Mouse (Mus musculus): ENCODE measurements at regions not wholly inside any gene's neighbourhood (a gene's known extent, or its start where the extent isn't known, plus 50 kb on each side); places are given as distances from the start of the nearest gene placed in this dataset.

DNA sequence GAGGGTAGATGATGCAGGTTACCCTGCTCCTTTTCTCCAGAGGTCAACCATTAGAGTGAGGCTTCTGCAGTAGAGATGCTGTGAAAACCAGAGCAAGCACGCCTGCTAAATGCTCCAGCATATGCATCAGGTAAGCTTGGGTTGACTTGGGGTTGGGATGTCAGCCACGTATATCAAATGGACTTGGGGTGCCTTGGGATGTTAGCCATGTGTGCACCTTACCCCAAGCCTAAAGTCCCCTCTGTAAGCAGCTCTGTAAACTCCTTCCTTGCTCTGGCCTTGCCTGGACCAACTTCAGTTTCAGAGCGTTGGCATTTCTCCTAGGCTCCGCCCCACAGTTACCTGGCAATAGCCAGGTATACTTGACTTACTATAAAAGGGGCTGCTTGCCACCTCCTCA is 155.3 kb upstream of the Tmtc1 start:
- no peaks in the 10 kb centered on the region for H3K4me1 ChIP-seq (replicated peaks; ENCODE audit: control insufficient read depth, insufficient read depth)
- H3K27ac ChIP-seq (replicated peaks): no peak overlapping the region
- DNase-seq (ENCODE audit: low spot score): no peak
- H3K4me3 ChIP-seq (ENCODE audit: low read depth, low read length): no peak overlapping the region
- no peak overlapping the region for H3K4me2 ChIP-seq (replicated peaks; ENCODE audit: low read depth)
- ATAC-seq (ENCODE audit: low FRiP score, low TSS enrichment): no peak
- no peak for TF ChIP-seq CTCF (IDR thresholded peaks at IDR 0.05; ENCODE audit: low read depth)
- H3K9me3 ChIP-seq (ENCODE audit: control insufficient read depth, low read length): no peaks in the 10 kb centered on the region
- WGBS: 88% methylated on average over 4 of the region's 4 CpGs
- no peak overlapping the region for H3K9ac ChIP-seq (ENCODE audit: low read length)
- no peaks in the 10 kb centered on the region for H3K27me3 ChIP-seq (ENCODE audit: control insufficient read depth, insufficient read depth, low read length)
- no peaks in the 10 kb centered on the region for H3K36me3 ChIP-seq (ENCODE audit: control insufficient read depth, insufficient read depth, low read length)

- WGBS: 19% methylated on average over 16 of the region's 16 CpGs
- ATAC-seq (ENCODE audit: low FRiP score, low TSS enrichment): no peak
- no peak for DNase-seq (ENCODE audit: low spot score)
- Histone ChIP-seq H3K9me3 (ENCODE audit: control insufficient read depth, low read length) (no peaks in the 10 kb centered on the region), H3K4me2 (replicated peaks; ENCODE audit: low read depth) (peak overlapping the region; percentile 2; the same call in 1 of the 2 replicates), H3K27ac (replicated peaks) (no peak overlapping the region), H3K27me3 (ENCODE audit: control insufficient read depth, insufficient read depth, low read length) (no peaks in the 10 kb centered on the region), H3K4me1 (replicated peaks; ENCODE audit: control insufficient read depth, insufficient read depth) (no peaks in the 10 kb centered on the region), H3K36me3 (ENCODE audit: control insufficient read depth, insufficient read depth, low read length) (no peaks in the 10 kb centered on the region), H3K9ac (ENCODE audit: low read length) (no peak overlapping the region), H3K4me3 (ENCODE audit: low read depth, low read length) (no peak overlapping the region)
- no peak for TF ChIP-seq EP300 (optimal IDR thresholded peaks at IDR 0.05)
- TF ChIP-seq CTCF (IDR thresholded peaks at IDR 0.05; ENCODE audit: low read depth): no peak
Observed at GRCm38 (mm10) chr6:148598746-148599337, 154.7 kb upstream of the Tmtc1 start.

GRCm38 (mm10) chr6:148595009-148595770 is 151.0 kb upstream of the Tmtc1 start:
- TF ChIP-seq EP300 (optimal IDR thresholded peaks at IDR 0.05) (no peak), CTCF (IDR thresholded peaks at IDR 0.05; ENCODE audit: low read depth) (no peak)
- no peaks in the 10 kb centered on the region for H3K4me1 ChIP-seq (replicated peaks; ENCODE audit: control insufficient read depth, insufficient read depth)
- no peak overlapping the region for H3K27ac ChIP-seq (replicated peaks)
- 20% methylated on average over 3 of the region's 3 CpGs for WGBS
- H3K27me3 ChIP-seq (ENCODE audit: control insufficient read depth, insufficient read depth, low read length): no peaks in the 10 kb centered on the region
- ATAC-seq (ENCODE audit: low FRiP score, low TSS enrichment) (no peak), DNase-seq (ENCODE audit: low spot score) (no peak)
- H3K4me3 ChIP-seq (ENCODE audit: low read depth, low read length): no peak overlapping the region
- H3K9me3 ChIP-seq (ENCODE audit: control insufficient read depth, low read length): no peaks in the 10 kb centered on the region
- no peak overlapping the region for H3K4me2 ChIP-seq (replicated peaks; ENCODE audit: low read depth)
- no peak overlapping the region for H3K9ac ChIP-seq (ENCODE audit: low read length)
- H3K36me3 ChIP-seq (ENCODE audit: control insufficient read depth, insufficient read depth, low read length): no peaks in the 10 kb centered on the region

GRCm38 (mm10) chr6:148588971-148589370 is 144.8 kb upstream of the Tmtc1 start:
- Histone ChIP-seq H3K4me1 (replicated peaks; ENCODE audit: control insufficient read depth, insufficient read depth) (no peaks in the 10 kb centered on the region), H3K9me3 (ENCODE audit: control insufficient read depth, low read length) (no peaks in the 10 kb centered on the region), H3K27me3 (ENCODE audit: control insufficient read depth, insufficient read depth, low read length) (no peaks in the 10 kb centered on the region), H3K27ac (replicated peaks) (no peak overlapping the region), H3K9ac (ENCODE audit: low read length) (no peak overlapping the region), H3K36me3 (ENCODE audit: control insufficient read depth, insufficient read depth, low read length) (no peaks in the 10 kb centered on the region), H3K4me3 (ENCODE audit: low read depth, low read length) (no peak overlapping the region), H3K4me2 (replicated peaks; ENCODE audit: low read depth) (no peak overlapping the region)
- DNase-seq (ENCODE audit: low spot score): no peak
- TF ChIP-seq CTCF (IDR thresholded peaks at IDR 0.05; ENCODE audit: low read depth): no peak
- no peak for TF ChIP-seq EP300 (optimal IDR thresholded peaks at IDR 0.05)
- ATAC-seq (ENCODE audit: low FRiP score, low TSS enrichment): no peak
- WGBS: 88% methylated on average over 4 of the region's 4 CpGs

DNA sequence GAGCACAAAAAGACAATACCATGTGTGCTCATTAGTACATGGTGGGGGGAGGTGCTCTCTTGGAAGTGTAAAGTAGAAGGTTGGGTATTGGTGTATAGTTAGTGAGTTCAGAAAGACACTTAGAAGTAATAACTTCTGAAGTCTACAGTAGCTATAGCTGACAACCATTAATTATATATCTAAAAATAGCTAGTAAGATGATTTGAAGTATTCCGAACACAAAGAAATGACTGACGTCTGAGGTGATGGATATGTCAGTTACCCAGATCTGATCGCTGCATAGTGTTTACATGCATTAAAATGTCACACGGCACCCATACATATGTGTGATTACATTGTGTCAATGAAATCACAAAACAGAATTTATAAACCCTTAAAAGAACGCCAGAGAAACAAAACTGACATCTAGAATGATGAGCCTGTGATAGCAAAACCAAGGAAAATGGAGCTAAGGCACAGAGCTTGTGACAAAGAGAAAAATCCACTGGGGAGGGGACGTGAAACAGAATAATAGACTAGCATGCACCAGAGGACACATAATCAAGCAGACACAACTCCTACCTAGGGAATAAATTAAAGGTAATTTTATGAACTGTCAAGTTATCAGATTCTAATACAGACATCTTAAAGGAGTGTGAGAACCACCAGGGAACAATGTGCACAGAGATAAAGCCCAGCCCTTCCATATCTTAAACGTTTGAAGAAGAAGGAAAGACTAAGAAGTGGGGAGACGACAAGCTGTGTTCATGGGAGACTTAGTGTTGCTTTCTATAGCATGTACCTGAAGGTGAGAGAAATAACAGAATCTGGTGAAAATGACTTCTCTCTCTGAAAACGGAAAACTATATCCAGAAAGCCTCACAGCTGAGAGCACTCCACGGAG is 142.5 kb upstream of the Tmtc1 start:
- H3K27ac ChIP-seq (replicated peaks): no peak overlapping the region
- no peaks in the 10 kb centered on the region for H3K27me3 ChIP-seq (ENCODE audit: control insufficient read depth, insufficient read depth, low read length)
- no peak for ATAC-seq (ENCODE audit: low FRiP score, low TSS enrichment)
- TF ChIP-seq CTCF (IDR thresholded peaks at IDR 0.05; ENCODE audit: low read depth) (no peak), EP300 (optimal IDR thresholded peaks at IDR 0.05) (no peak)
- no peaks in the 10 kb centered on the region for H3K9me3 ChIP-seq (ENCODE audit: control insufficient read depth, low read length)
- H3K4me2 ChIP-seq (replicated peaks; ENCODE audit: low read depth): no peak overlapping the region
- 67% methylated on average over 10 of the region's 10 CpGs for WGBS
- H3K4me3 ChIP-seq (ENCODE audit: low read depth, low read length): no peak overlapping the region
- no peak for DNase-seq (ENCODE audit: low spot score)
- no peaks in the 10 kb centered on the region for H3K4me1 ChIP-seq (replicated peaks; ENCODE audit: control insufficient read depth, insufficient read depth)
- H3K9ac ChIP-seq (ENCODE audit: low read length): no peak overlapping the region
- no peaks in the 10 kb centered on the region for H3K36me3 ChIP-seq (ENCODE audit: control insufficient read depth, insufficient read depth, low read length)

Measured in stomach, postnatal 0 days (tissue).